Mouse (Mus musculus) Muller cell, postnatal 12 days (primary cell): Measurements from ENCODE around the gene Pum2.
A peak's percentile ranks its signal among the peaks of the same experiment; 100 is the strongest.

Source experiments
- DNase-seq: peaks from one replicate; pipeline ENCODE4 v3.0.0-alpha.2; 2015; ENCODE audit errors: inconsistent ontology term

The Pum2 gene

DNA sequence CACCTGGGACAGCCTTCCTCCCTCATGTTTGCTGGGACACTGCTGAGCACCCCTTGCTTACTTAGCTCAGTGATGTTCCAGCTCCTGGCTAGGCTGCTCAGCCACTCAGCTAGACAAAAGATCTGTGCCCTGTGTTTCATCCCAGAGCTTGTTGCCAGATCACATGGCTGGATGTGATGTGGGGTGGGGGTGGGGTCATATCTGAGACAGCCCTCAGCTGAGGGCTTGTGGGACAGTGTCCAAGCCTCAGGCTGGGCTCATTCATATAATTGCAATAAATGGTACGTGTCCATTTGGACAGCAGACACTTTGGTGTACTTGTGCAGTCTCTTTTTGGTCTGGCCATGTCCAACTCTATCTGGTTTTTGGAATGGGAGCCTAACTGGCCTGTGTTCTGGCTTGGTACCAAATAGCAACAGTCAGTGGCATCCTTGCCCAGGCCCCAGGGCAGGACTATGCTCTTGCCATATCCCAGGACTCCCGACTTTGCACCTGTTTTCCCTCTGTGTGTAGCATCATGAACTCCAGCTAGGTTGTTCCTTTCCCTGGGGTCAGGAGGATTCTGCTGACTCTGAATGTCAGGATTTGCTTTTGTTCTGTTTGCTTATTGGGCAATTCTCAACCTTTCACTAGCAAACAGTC, 119.6 kb downstream of the Pum2 start:
- DNase-seq: peak; percentile 89

- DNase-seq: no peak
These were observed 124.0 kb downstream of the Pum2 start for GRCm38 (mm10) chr12:8797936-8798335.

- no peak for DNase-seq
These were observed 124.6 kb downstream of the Pum2 start for GRCm38 (mm10) chr12:8798486-8799020.
